Mouse (Mus musculus): ENCODE measurements around the gene Fundc2. TPM values are rescaled to one million over a fixed set of nuclear protein-coding genes. Genes with fewer than 3 reads are reported as not detected.

Fundc2 gene
- polyA plus RNA-seq, 1 experiment from 2014 or later, result 46.9 TPM

GRCm38 (mm10) chrX:75403350-75403749, 21.2 kb downstream of the Fundc2 start:
- no peak overlapping the region for H3K9ac ChIP-seq (ENCODE audit: low read length)
- H3K27ac ChIP-seq (replicated peaks; ENCODE audit: low read depth, low read length), result no peak overlapping the region
- no peaks in the 10 kb centered on the region for H3K36me3 ChIP-seq (ENCODE audit: control insufficient read depth, insufficient read depth, low read length)
- H3K4me1 ChIP-seq (ENCODE audit: control insufficient read depth, insufficient read depth, low read length), result no peaks in the 10 kb centered on the region
- H3K9me3 ChIP-seq (ENCODE audit: control insufficient read depth, low read length), result no peaks in the 10 kb centered on the region
- no peaks in the 10 kb centered on the region for H3K27me3 ChIP-seq (ENCODE audit: control insufficient read depth, insufficient read depth, low read length)
- no peak overlapping the region for H3K4me2 ChIP-seq (ENCODE audit: low read depth, severe bottlenecking)
- ATAC-seq (ENCODE audit: insufficient number of reproducible peaks, low FRiP score, low TSS enrichment, low read depth) (no peak), DNase-seq (ENCODE audit: low spot score) (no peak)
- no peak overlapping the region for H3K4me3 ChIP-seq (ENCODE audit: low read depth, low read length)

GRCm38 (mm10) chrX:75409711-75410110, 27.5 kb downstream of the Fundc2 start:
- no peak overlapping the region for H3K27ac ChIP-seq (replicated peaks; ENCODE audit: low read depth, low read length)
- ATAC-seq (ENCODE audit: insufficient number of reproducible peaks, low FRiP score, low TSS enrichment, low read depth) (no peak), DNase-seq (ENCODE audit: low spot score) (no peak)
- H3K27me3 ChIP-seq (ENCODE audit: control insufficient read depth, insufficient read depth, low read length), result no peaks in the 10 kb centered on the region
- no peak overlapping the region for H3K9ac ChIP-seq (ENCODE audit: low read length)
- H3K4me1 ChIP-seq (ENCODE audit: control insufficient read depth, insufficient read depth, low read length), result no peaks in the 10 kb centered on the region
- no peak overlapping the region for H3K4me3 ChIP-seq (ENCODE audit: low read depth, low read length)
- H3K4me2 ChIP-seq (ENCODE audit: low read depth, severe bottlenecking), result no peak overlapping the region
- WGBS, result 87% methylated on average over 1 of the region's 1 CpGs
- no peaks in the 10 kb centered on the region for H3K36me3 ChIP-seq (ENCODE audit: control insufficient read depth, insufficient read depth, low read length)
- no peaks in the 10 kb centered on the region for H3K9me3 ChIP-seq (ENCODE audit: control insufficient read depth, low read length)

- Histone ChIP-seq H3K4me3 (ENCODE audit: low read depth, low read length) (peak within 1 kb of the TSS; percentile 45), H3K4me1 (ENCODE audit: control insufficient read depth, insufficient read depth, low read length) (no peaks in the 10 kb centered on the region), H3K27me3 (ENCODE audit: control insufficient read depth, insufficient read depth, low read length) (no peaks in the 10 kb centered on the region), H3K36me3 (ENCODE audit: control insufficient read depth, insufficient read depth, low read length) (no peaks in the 10 kb centered on the region), H3K9me3 (ENCODE audit: control insufficient read depth, low read length) (no peaks in the 10 kb centered on the region), H3K4me2 (ENCODE audit: low read depth, severe bottlenecking) (peak within 1 kb of the TSS; percentile 39), H3K27ac (replicated peaks; ENCODE audit: low read depth, low read length) (peak within 1 kb of the TSS; percentile 62), H3K9ac (ENCODE audit: low read length) (peak within 1 kb of the TSS; percentile 65)
- ATAC-seq (ENCODE audit: insufficient number of reproducible peaks, low FRiP score, low TSS enrichment, low read depth) (peak; percentile 100), DNase-seq (ENCODE audit: low spot score) (peak; percentile 85)
- WGBS, result 17% methylated on average over 52 of the region's 52 CpGs
Observed at GRCm38 (mm10) chrX:75415936-75416785, 34.0 kb downstream of the Fundc2 start, which contains the start of the genes Cmc4, Mtcp1 and Brcc3. Gene Cmc4, minus strand, starts transcription at chrX:75416584. Gene Mtcp1, minus strand, starts transcription at chrX:75416588. Gene Brcc3, plus strand, starts transcription at chrX:75416628.

Other genes starting within 250 kb of the Fundc2 start
- gene Smim9, start 218.6 kb upstream of the Fundc2 start, polyA plus RNA-seq (2014; fragmentation: Nextera tagmentation; extraction: Ambion mirVana), result not detected in 2 replicates
- 1.2 and 1.6 TPM in 2 replicates for gene F8, start 216 bp downstream of the Fundc2 start, polyA plus RNA-seq (2014; fragmentation: Nextera tagmentation; extraction: Ambion mirVana)
- gene Cmc4, start 34.2 kb downstream of the Fundc2 start, polyA plus RNA-seq (2014; fragmentation: Nextera tagmentation; extraction: Ambion mirVana), result 16.3 and 17.0 TPM in 2 replicates
- 10.2 and 12.3 TPM in 2 replicates for gene Mtcp1, start 34.2 kb downstream of the Fundc2 start, polyA plus RNA-seq (2014; fragmentation: Nextera tagmentation; extraction: Ambion mirVana)
- gene Brcc3, start 34.2 kb downstream of the Fundc2 start, polyA plus RNA-seq (2014; fragmentation: Nextera tagmentation; extraction: Ambion mirVana), result 72.7 and 74.8 TPM in 2 replicates
- gene Vbp1, start 131.9 kb downstream of the Fundc2 start, polyA plus RNA-seq (2014; fragmentation: Nextera tagmentation; extraction: Ambion mirVana), result 163 and 169 TPM in 2 replicates
- gene Rab39b, start 195.8 kb downstream of the Fundc2 start, polyA plus RNA-seq (2014; fragmentation: Nextera tagmentation; extraction: Ambion mirVana), result 3.9 and 4.8 TPM in 2 replicates

Data from limb, embryonic 11.5 days (tissue).